Mouse (Mus musculus) ES-E14 (cell line): ENCODE data around the gene Map4k2. TPM values are rescaled to one million over a fixed set of nuclear protein-coding genes. Genes with fewer than 3 reads are reported as not detected.
A peak's percentile ranks its signal among the peaks of the same experiment; 100 is the strongest.

Source experiments
- DNase-seq: peaks from one replicate; pipeline ENCODE4 v3.0.0-alpha.2; 2013; ENCODE audit warnings: low read depth, low spot score
- H3K27ac ChIP-seq: 2 replicates; pipeline ENCODE4 v1.5.1; 2012; ENCODE audit warnings: low read depth, mild to moderate bottlenecking, low read length, moderate library complexity, mixed read lengths; ENCODE audit not compliant: poor library complexity, insufficient read depth, severe bottlenecking
- H3K36me3 ChIP-seq: 2 replicates; pipeline ENCODE4 v1.6.1; 2012; ENCODE audit warnings: mild to moderate bottlenecking, low read length, moderate library complexity, mixed read lengths; ENCODE audit not compliant: control insufficient read depth, poor library complexity, insufficient read depth, severe bottlenecking
- H3K4me1 ChIP-seq, 2 experiments: fragments of 150-350 bp in 1 of 2; sonication (generic) in 1 of 2; 2 replicates each; pipeline ENCODE4 v1.6.1; 2012; ENCODE audit warnings: low read length in 2 of 2, mild to moderate bottlenecking in 1 of 2, mixed read lengths in 1 of 2; ENCODE audit not compliant: control insufficient read depth in 2 of 2, insufficient read depth in 2 of 2, poor library complexity in 1 of 2
- H3K4me3 ChIP-seq, 2 experiments: fragments of 150-350 bp in 1 of 2; sonication (generic) in 1 of 2; 2 replicates each; pipeline ENCODE4 v1.5.1; 2012; ENCODE audit warnings: low read length in 2 of 2, low read depth in 1 of 2, mild to moderate bottlenecking in 1 of 2, mixed read lengths in 1 of 2; ENCODE audit not compliant: insufficient read depth in 1 of 2, poor library complexity in 1 of 2, severe bottlenecking in 1 of 2
- H3K9ac ChIP-seq: 2 replicates; pipeline ENCODE4 v1.6.1; 2012; ENCODE audit warnings: low read depth, mild to moderate bottlenecking, low read length, mixed read lengths; ENCODE audit not compliant: poor library complexity, insufficient read depth, severe bottlenecking
- H3K9me3 ChIP-seq: fragments of 150-350 bp; sonication (generic); 2 replicates; pipeline ENCODE4 v1.6.1; 2012; ENCODE audit warnings: low read depth, mild to moderate bottlenecking, low read length; ENCODE audit not compliant: control insufficient read depth, insufficient read depth
- CHD2 ChIP-seq: IDR thresholded peaks from 2 replicates; pipeline ENCODE4 v1.6.1; 2014; ENCODE audit warnings: mild to moderate bottlenecking, low read depth, low read length, inconsistent platforms
- HCFC1 ChIP-seq: IDR thresholded peaks from 2 replicates; pipeline ENCODE4 v1.6.1; 2012; ENCODE audit warnings: low read length, inconsistent platforms, borderline replicate concordance; ENCODE audit not compliant: insufficient read depth
- MAFK ChIP-seq: IDR thresholded peaks from 2 replicates; pipeline ENCODE4 v1.6.1; 2014; ENCODE audit warnings: mild to moderate bottlenecking, low read depth, low read length, inconsistent platforms; ENCODE audit not compliant: insufficient read depth
- ZC3H11A ChIP-seq: IDR thresholded peaks from 2 replicates; pipeline ENCODE4 v1.6.1; 2012; ENCODE audit warnings: low read depth, mild to moderate bottlenecking, inconsistent platforms, low read length, borderline replicate concordance
- ZNF384 ChIP-seq: IDR thresholded peaks from 2 replicates; pipeline ENCODE4 v1.6.1; 2012; ENCODE audit warnings: low read depth, low read length, inconsistent platforms
- in situ Hi-C, 2 experiments: fragments of 600-800 bp; cut with MboI; formaldehyde crosslinking; loops; one replicate each; pipeline ENCODE4 v1.15.1; 2025; ENCODE audit warnings: low sequenced_read_pairs in 2 of 2, inconsistent platforms in 1 of 2; ENCODE audit not compliant: unreplicated experiment in 2 of 2
- total RNA-seq: library from RNA; depleted of rRNA; stranded (reverse); fragments of 300-350 nt; gene quantifications from 2 replicates; pipeline ENCODE4 v1.2.3, GENCODE M21; 2012

The Map4k2 gene
- total RNA-seq, 1 experiment: 29.4 TPM

DNA sequence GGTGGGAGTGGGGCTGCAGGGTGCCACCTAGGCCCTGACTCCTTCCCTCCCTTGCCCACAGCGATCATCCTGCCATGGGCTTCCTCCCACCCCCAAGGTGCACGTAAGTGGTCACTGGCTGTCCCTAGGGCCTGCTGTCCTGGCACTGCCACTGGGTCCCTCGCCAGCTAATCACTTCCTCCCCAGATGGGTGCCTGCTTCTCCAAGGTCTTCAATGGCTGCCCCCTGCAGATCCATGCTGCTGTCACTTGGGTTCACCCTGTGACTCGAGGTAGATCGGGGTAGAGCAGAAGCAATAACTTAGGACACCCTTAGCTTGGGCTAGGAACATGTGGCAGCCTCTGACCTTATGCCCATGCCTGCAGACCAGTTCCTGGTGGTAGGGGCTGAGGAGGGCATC lies 5.1 kb downstream of the Map4k2 start:
- Histone ChIP-seq H3K4me3 (no peak overlapping the region), H3K9me3 (no peaks in the 10 kb centered on the region), H3K9ac (no peak overlapping the region), H3K36me3 (peaks cover 10% of the 10 kb centered on the region; the same call in 1 of the 2 replicates), H3K4me1 (peaks cover 0 to 5% of the 10 kb centered on the region in 2 experiments; a peak in 1 of 4 replicates), H3K27ac (no peak overlapping the region)
- no peak for TF ChIP-seq CHD2
- no peak for TF ChIP-seq MAFK
- TF ChIP-seq ZC3H11A: no peak
- TF ChIP-seq HCFC1: no peak
- no peak for DNase-seq
- in situ Hi-C loops: no loop called here

DNA sequence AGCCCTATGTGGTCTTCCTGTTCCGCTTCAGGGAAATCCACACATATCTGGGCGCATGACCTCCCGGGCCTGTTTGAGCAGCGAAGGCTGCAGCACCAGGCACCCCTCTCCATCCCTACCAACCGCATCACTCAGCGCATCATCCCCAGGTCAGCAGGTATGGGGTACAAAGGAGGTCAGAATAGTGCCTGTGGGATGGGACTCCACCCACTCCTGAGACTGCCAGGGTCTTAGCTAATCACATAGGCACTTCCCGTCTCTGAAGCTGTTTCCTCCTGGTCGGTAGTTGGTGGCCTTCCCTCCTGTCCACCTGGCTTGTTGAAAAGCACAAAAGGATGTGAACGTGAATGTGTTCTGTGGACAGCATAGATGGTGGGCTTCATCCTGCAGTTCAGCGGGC lies 5.7 kb downstream of the Map4k2 start:
- no peak overlapping the region for H3K9ac ChIP-seq
- no peak for DNase-seq
- H3K27ac ChIP-seq: no peak overlapping the region
- in situ Hi-C loops: no loop called here
- peaks cover 0 to 4% of the 10 kb centered on the region in 2 experiments; a peak in 1 of 4 replicates for H3K4me1 ChIP-seq
- H3K9me3 ChIP-seq: no peaks in the 10 kb centered on the region
- TF ChIP-seq CHD2 (no peak), HCFC1 (no peak)
- H3K36me3 ChIP-seq: peaks cover 10% of the 10 kb centered on the region; the same call in 1 of the 2 replicates
- 0 out of 4 replicates have a peak overlapping the region, but pooled peaks of 1 of the 2 experiments have one; percentile 17 for H3K4me3 ChIP-seq

DNA sequence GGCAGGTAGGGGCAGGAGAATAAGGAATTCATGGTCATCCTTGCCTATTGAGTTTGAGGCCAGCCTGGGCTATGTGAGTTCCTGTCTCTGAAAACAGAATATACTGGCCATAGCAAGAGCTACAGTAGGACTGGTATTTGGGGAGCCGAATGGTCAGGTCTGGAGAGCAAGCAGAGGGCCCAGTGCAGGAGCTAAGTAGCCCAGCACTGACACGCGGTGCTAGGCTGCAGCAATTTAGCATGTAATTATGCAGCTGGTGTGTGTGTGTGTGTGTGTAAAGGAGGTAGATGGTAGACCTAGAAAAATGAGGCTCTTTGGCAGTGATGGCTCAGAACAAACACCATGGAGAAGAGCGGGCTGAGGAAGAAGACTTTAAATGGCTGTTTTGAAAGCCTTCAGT lies 6.7 kb downstream of the Map4k2 start:
- no peak for TF ChIP-seq HCFC1
- no peak for TF ChIP-seq ZC3H11A
- TF ChIP-seq MAFK: no peak
- TF ChIP-seq ZNF384: no peak
- Histone ChIP-seq H3K9ac (no peak overlapping the region), H3K27ac (no peak overlapping the region), H3K4me3 (no peak overlapping the region), H3K9me3 (no peaks in the 10 kb centered on the region), H3K36me3 (peaks cover 10% of the 10 kb centered on the region; the same call in 1 of the 2 replicates), H3K4me1 (peaks cover 0 to 2% of the 10 kb centered on the region in 2 experiments; a peak in 1 of 4 replicates)
- in situ Hi-C loops: no loop called here
- no peak for DNase-seq

DNA sequence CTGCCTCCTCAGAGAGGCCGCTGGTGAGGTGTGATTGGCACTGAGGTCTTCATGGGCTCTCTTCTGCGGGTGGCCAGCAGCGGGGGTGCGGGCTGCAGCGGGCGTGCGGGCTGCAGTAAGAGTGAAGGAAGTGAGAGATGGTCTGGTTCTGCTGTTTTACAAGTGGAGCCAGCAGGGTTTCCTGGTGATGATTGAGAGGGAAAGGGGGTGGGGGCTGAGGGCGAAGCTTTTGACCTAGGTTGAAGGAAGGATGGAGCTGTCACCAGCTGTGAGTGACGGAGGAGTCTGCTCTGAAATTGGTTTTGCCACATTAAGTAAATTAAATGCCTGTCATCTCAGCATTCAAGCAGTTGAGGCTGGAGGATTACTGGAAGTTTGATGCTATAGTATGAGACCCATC lies 7.8 kb downstream of the Map4k2 start:
- peaks cover 0 to 2% of the 10 kb centered on the region in 2 experiments; a peak in 1 of 4 replicates for H3K4me1 ChIP-seq

More for the DNA sequence above, 7.8 kb downstream of the Map4k2 start:
- in situ Hi-C loops: no loop called here
- Histone ChIP-seq H3K9me3 (no peaks in the 10 kb centered on the region), H3K4me3 (no peak overlapping the region), H3K36me3 (peaks cover 16% of the 10 kb centered on the region; the same call in 1 of the 2 replicates), H3K27ac (no peak overlapping the region), H3K9ac (no peak overlapping the region)
- DNase-seq: no peak
- TF ChIP-seq HCFC1: no peak
- TF ChIP-seq CHD2: no peak
- no peak for TF ChIP-seq MAFK
- no peak for TF ChIP-seq ZNF384
- TF ChIP-seq ZC3H11A: no peak
